16 mouse cellular contexts compared by ENCODE assay signal in the genomic region with DNA sequence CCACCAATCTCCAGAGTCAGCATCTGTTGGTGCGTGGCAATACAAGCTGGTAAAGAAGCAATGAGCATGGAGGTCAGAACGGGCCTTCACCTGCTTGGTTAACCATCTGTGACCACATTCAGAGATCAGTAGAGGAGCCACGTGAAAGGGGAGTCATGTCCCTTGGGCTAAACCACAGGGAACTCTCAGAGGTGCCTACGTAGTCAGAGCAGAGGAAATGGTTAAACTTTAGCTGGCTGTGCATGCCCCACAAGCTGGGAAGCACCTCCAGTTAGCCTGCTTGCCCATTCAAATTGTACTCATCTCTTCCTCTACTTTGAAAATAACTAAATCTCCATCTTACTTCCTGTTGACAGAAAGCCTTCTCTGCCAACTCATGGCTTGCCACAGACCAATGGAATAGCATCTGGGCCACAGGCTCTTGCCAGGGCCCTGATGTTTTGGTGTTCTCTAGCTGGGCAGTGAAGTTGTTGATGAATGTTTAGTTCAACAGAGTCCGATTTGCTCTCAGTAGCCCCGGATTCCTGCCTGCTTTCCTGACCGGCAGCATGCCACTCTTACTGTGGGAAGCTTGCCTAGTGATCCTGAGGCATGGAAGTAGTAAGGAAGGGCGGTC. TPM values are rescaled to one million over a fixed set of nuclear protein-coding genes. Genes with fewer than 3 reads are reported as not detected.
DNase-seq lines count a peak whose midpoint lies in the region; ATAC-seq and TF ChIP-seq lines count a peak whose summit lies in the region.
"Had no signal": no experiment of that assay in that cellular context is flagged by ENCODE, and none has a peak within 500 bp of the region (broad histone marks: within the 10 kb centered on the region; RNA-seq: fewer than 3 reads in every experiment).

No protein-coding gene starts in this region.

- no peak overlapping the region for H3K4me3 ChIP-seq in kidney, postnatal 0 days (replicated peaks; ENCODE audit: low read depth, low read length)
- no peak overlapping the region for H3K4me3 ChIP-seq in forebrain, postnatal 0 days (ENCODE audit: low read depth, low read length)
- H3K4me3 ChIP-seq: forebrain, embryonic 10.5 days; heart, embryonic 15.5 days; hindbrain, embryonic 12.5 days; limb, embryonic 12.5 days; neural tube, embryonic 15.5 days had no signal

- no peak overlapping the region for H3K4me2 ChIP-seq in kidney, postnatal 0 days (ENCODE audit: low read length)
- H3K4me2 ChIP-seq in forebrain, postnatal 0 days (ENCODE audit: low read depth): no peak overlapping the region
- H3K4me2 ChIP-seq: heart, embryonic 15.5 days; hindbrain, embryonic 12.5 days; limb, embryonic 12.5 days; neural tube, embryonic 15.5 days had no signal

- H3K9me3 ChIP-seq in kidney, postnatal 0 days (replicated peaks; ENCODE audit: low read length): no peaks in the 10 kb centered on the region
- H3K9me3 ChIP-seq in forebrain, postnatal 0 days (ENCODE audit: low read length): no peaks in the 10 kb centered on the region
- H3K9me3 ChIP-seq: forebrain, embryonic 10.5 days; heart, embryonic 15.5 days; hindbrain, embryonic 12.5 days; limb, embryonic 12.5 days; neural tube, embryonic 15.5 days had no signal

- ATAC-seq in inflammation-experienced regulatory T-cells, adult 6 months: peak; percentile 76
- peak; percentile 86 for ATAC-seq in kidney, postnatal 0 days (replicated peaks; ENCODE audit: low FRiP score, low read depth)
- no peak for ATAC-seq in forebrain, postnatal 0 days
- ATAC-seq: intestine, embryonic 16.5 days had no signal

- peaks cover 10% of the 10 kb centered on the region for H3K4me1 ChIP-seq in kidney, postnatal 0 days (replicated peaks; ENCODE audit: insufficient read depth, low read length)
- H3K4me1 ChIP-seq in forebrain, postnatal 0 days (ENCODE audit: insufficient read depth): no peaks in the 10 kb centered on the region
- H3K4me1 ChIP-seq: forebrain, embryonic 10.5 days; hindbrain, embryonic 12.5 days; limb, embryonic 12.5 days had no signal

- no peak overlapping the region for H3K9ac ChIP-seq in kidney, postnatal 0 days (ENCODE audit: low read depth, low read length)
- no peak overlapping the region for H3K9ac ChIP-seq in forebrain, postnatal 0 days
- H3K9ac ChIP-seq: heart, embryonic 15.5 days; hindbrain, embryonic 12.5 days; limb, embryonic 12.5 days; neural tube, embryonic 15.5 days had no signal

- no peaks in the 10 kb centered on the region for H3K36me3 ChIP-seq in kidney, postnatal 0 days (ENCODE audit: insufficient read depth, low read length)
- H3K36me3 ChIP-seq in forebrain, postnatal 0 days (ENCODE audit: insufficient read depth): no peaks in the 10 kb centered on the region
- H3K36me3 ChIP-seq: forebrain, embryonic 10.5 days; heart, embryonic 15.5 days; hindbrain, embryonic 12.5 days; limb, embryonic 12.5 days; neural tube, embryonic 15.5 days had no signal

- H3K27me3 ChIP-seq in kidney, postnatal 0 days (ENCODE audit: insufficient read depth, low read length): no peaks in the 10 kb centered on the region
- H3K27me3 ChIP-seq in forebrain, postnatal 0 days (ENCODE audit: insufficient read depth, low read length): no peaks in the 10 kb centered on the region
- H3K27me3 ChIP-seq: heart, embryonic 15.5 days had no signal

- peak; percentile 18 for DNase-seq in thymus, postnatal 0 days (ENCODE audit: low spot score)
- no peak for DNase-seq in thymus, postnatal 14 days
- DNase-seq in kidney, postnatal 0 days (ENCODE audit: low spot score): peak; percentile 45
- no peak for DNase-seq in forebrain, postnatal 0 days
- no peak for DNase-seq in gastrocnemius, adult 8-10 months (ENCODE audit: low spot score in 2 of 2)
- no peak for DNase-seq in right cerebral cortex, postnatal 4 days
- DNase-seq: cerebellum, postnatal 36 days; lung, postnatal 14 days; thymus, postnatal 25 days had no signal

- peak overlapping the region; percentile 60 for H3K27ac ChIP-seq in kidney, postnatal 0 days
- H3K27ac ChIP-seq in forebrain, postnatal 0 days (ENCODE audit: low read depth, low read length): no peak overlapping the region
- H3K27ac ChIP-seq: forebrain, embryonic 10.5 days; heart, embryonic 15.5 days; hindbrain, embryonic 12.5 days; limb, embryonic 12.5 days; neural tube, embryonic 15.5 days had no signal

- WGBS in kidney, postnatal 0 days: 50% methylated on average over 8 of the region's 8 CpGs
- WGBS in forebrain, postnatal 0 days: 83% methylated on average over 8 of the region's 8 CpGs

- no peak for TF ChIP-seq CTCF in kidney, postnatal 0 days (IDR thresholded peaks at IDR 0.05; ENCODE audit: low read depth)
- no peak for TF ChIP-seq CTCF in forebrain, postnatal 0 days (IDR thresholded peaks at IDR 0.05; ENCODE audit: low read depth)

RNA-seq across cellular contexts. Expression of gene Prkag2, which starts 7.7 kb away (rescaled TPM):
- polyA plus RNA-seq in thymus, postnatal 0 days (2015; fragmentation: Nextera tagmentation; extraction: Ambion mirVana): 31.2 and 34.9 TPM in 2 replicates
- 10 to 100 TPM; 18.9 to 27.2 (median 22.3) TPM for polyA plus RNA-seq in inflammation-experienced regulatory T-cells, adult 6 months (2017; shearing (Covaris generic))
- polyA plus RNA-seq in kidney, postnatal 0 days (2015; fragmentation: Nextera tagmentation; extraction: Ambion mirVana): 36.4 and 39.4 TPM in 2 replicates
- total RNA-seq in forebrain, postnatal 0 days (2014; rRNA removed): 62.4 and 72.2 TPM in 2 replicates
- 94.9 and 112 TPM in 2 replicates for polyA plus RNA-seq in forebrain, postnatal 0 days (2015; fragmentation: Nextera tagmentation; extraction: Ambion mirVana)
- total RNA-seq in gastrocnemius, adult 8-10 months (2022): 10 to 100 TPM in 1 of 4 experiments, 1 to 10 TPM in 3; 8.2 to 10.7 (median 9.1) TPM

Comparison
In these comparisons a context has a peak if more than half of its experiments do, and no peak if none do; other contexts are left out.
1. DNase-seq: peak in thymus, postnatal 0 days (single experiment) and kidney, postnatal 0 days (single experiment); none in thymus, postnatal 14 days (single experiment), forebrain, postnatal 0 days (single experiment), gastrocnemius, adult 8-10 months (0 of 2) and right cerebral cortex, postnatal 4 days (single experiment).